In the genomic region with DNA sequence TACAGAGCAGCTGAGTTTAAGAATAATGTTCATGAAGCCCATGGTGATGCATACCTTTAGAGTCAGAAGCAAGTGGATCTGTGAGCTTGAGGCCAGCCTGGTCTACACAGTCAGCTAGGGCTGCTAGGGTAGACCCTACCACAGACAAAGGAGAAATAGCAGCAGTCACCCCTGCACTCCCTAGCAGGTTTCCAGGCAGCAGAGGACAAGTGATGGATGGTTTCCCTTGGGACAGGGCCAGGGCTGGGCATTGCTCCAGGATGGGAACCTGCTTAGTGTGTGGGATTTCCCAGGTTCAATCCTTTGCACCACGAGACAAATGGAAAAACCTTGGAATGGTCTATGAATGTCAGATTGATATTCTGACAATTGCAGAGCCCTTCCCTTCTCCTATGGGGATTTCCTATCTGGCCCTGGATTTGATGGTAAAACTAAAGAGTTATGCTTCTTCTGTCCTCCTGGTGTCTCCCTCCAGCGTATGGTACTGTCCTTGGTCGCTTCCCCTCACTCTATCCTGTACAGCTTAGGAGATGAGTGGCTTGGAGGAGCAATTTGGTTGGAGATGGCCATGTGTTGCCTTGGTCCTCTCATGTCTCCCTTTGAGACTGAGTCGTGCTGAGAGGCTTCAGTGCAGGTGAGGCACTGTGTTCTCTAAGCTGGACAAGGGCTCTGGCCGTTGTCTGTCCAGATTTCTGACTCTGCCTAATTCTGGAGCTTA, we compare ENCODE assay signal across 11 mouse cellular contexts. TPM values are rescaled to one million over a fixed set of nuclear protein-coding genes. Genes with fewer than 3 reads are reported as not detected.
DNase-seq lines count a peak whose midpoint lies in the region; ATAC-seq and TF ChIP-seq lines count a peak whose summit lies in the region.
"Had no signal": no experiment of that assay in that cellular context is flagged by ENCODE, and none has a peak within 500 bp of the region (broad histone marks: within the 10 kb centered on the region; RNA-seq: fewer than 3 reads in every experiment).

No protein-coding gene starts in this region.

- peak; percentile 9 to 20 for DNase-seq in heart, adult 2 months
- DNase-seq in heart, postnatal 25 days (ENCODE audit: low spot score), result no peak
- peak; percentile 65 for DNase-seq in NIH3T3 (ENCODE audit: low read depth)
- no peak for DNase-seq in heart, postnatal 0 days (ENCODE audit: low spot score)
- no peak for DNase-seq in right cerebral cortex, adult 2 months (ENCODE audit: low spot score in 2 of 2)
- DNase-seq in urinary bladder, postnatal 10 days (ENCODE audit: low spot score), result no peak
- DNase-seq: cerebellum, adult 11 months; gastrocnemius, postnatal 10 days had no signal

- H3K9me3 ChIP-seq in heart, postnatal 0 days (replicated peaks; ENCODE audit: control insufficient read depth, low read length), result no peaks in the 10 kb centered on the region
- H3K9me3 ChIP-seq in lung, embryonic 15.5 days, result no peaks in the 10 kb centered on the region
- H3K9me3 ChIP-seq in forebrain, embryonic 16.5 days (ENCODE audit: control insufficient read depth, low read length), result no peaks in the 10 kb centered on the region

- H3K27me3 ChIP-seq in heart, adult 2 months (ENCODE audit: control insufficient read depth, insufficient read depth, low read length), result no peaks in the 10 kb centered on the region
- no peaks in the 10 kb centered on the region for H3K27me3 ChIP-seq in heart, postnatal 0 days (ENCODE audit: control insufficient read depth, insufficient read depth, low read length)
- H3K27me3 ChIP-seq in lung, embryonic 15.5 days, result no peaks in the 10 kb centered on the region
- no peaks in the 10 kb centered on the region for H3K27me3 ChIP-seq in forebrain, embryonic 16.5 days (replicated peaks; ENCODE audit: control insufficient read depth, insufficient read depth, low read length)

- H3K79me2 ChIP-seq in heart, adult 2 months (replicated peaks; ENCODE audit: control insufficient read depth, insufficient read depth, low read length), result no peaks in the 10 kb centered on the region

- H3K4me1 ChIP-seq in heart, adult 2 months (ENCODE audit: control insufficient read depth, insufficient read depth, low read length), result no peaks in the 10 kb centered on the region
- no peaks in the 10 kb centered on the region for H3K4me1 ChIP-seq in heart, postnatal 0 days (ENCODE audit: control insufficient read depth, insufficient read depth)
- H3K4me1 ChIP-seq in lung, embryonic 15.5 days, result no peaks in the 10 kb centered on the region
- no peaks in the 10 kb centered on the region for H3K4me1 ChIP-seq in forebrain, embryonic 16.5 days (replicated peaks; ENCODE audit: control insufficient read depth, insufficient read depth, low read length)

- no peaks in the 10 kb centered on the region for H3K36me3 ChIP-seq in heart, adult 2 months (ENCODE audit: control insufficient read depth, insufficient read depth, low read length)
- 0 out of 2 replicates have a peak, but pooled peaks cover 5% of the 10 kb centered on the region for H3K36me3 ChIP-seq in heart, postnatal 0 days (replicated peaks; ENCODE audit: control insufficient read depth, insufficient read depth, low read length)
- H3K36me3 ChIP-seq in lung, embryonic 15.5 days, result peaks cover 5% of the 10 kb centered on the region; the same call in 1 of the 2 replicates
- H3K36me3 ChIP-seq in forebrain, embryonic 16.5 days (ENCODE audit: control insufficient read depth, insufficient read depth), result no peaks in the 10 kb centered on the region

- no peak overlapping the region for H3K27ac ChIP-seq in heart, adult 2 months
- no peak overlapping the region for H3K27ac ChIP-seq in heart, postnatal 0 days (ENCODE audit: low read depth)
- no peak overlapping the region for H3K27ac ChIP-seq in lung, embryonic 15.5 days
- no peak overlapping the region for H3K27ac ChIP-seq in forebrain, embryonic 16.5 days (ENCODE audit: low read length)

- H3K4me3 ChIP-seq in heart, adult 2 months, result no peak overlapping the region
- no peak overlapping the region for H3K4me3 ChIP-seq in heart, postnatal 0 days (ENCODE audit: low read depth, low read length)
- no peak overlapping the region for H3K4me3 ChIP-seq in lung, embryonic 15.5 days
- H3K4me3 ChIP-seq in forebrain, embryonic 16.5 days (replicated peaks; ENCODE audit: low read length), result no peak overlapping the region

- no peak overlapping the region for H3K4me2 ChIP-seq in heart, postnatal 0 days (ENCODE audit: low read depth, low read length)
- no peak overlapping the region for H3K4me2 ChIP-seq in lung, embryonic 15.5 days
- no peak overlapping the region for H3K4me2 ChIP-seq in forebrain, embryonic 16.5 days (ENCODE audit: low read length)

- H3K9ac ChIP-seq in heart, adult 2 months (ENCODE audit: low read depth, low read length), result no peak overlapping the region
- H3K9ac ChIP-seq in heart, postnatal 0 days (replicated peaks; ENCODE audit: low read depth, low read length), result no peak overlapping the region
- H3K9ac ChIP-seq in lung, embryonic 15.5 days, result no peak overlapping the region
- no peak overlapping the region for H3K9ac ChIP-seq in forebrain, embryonic 16.5 days (replicated peaks; ENCODE audit: low read depth, low read length)

- no peak for TF ChIP-seq EP300 in heart, adult 2 months (IDR thresholded peaks at IDR 0.05; ENCODE audit: insufficient read depth, low read depth, low read length)
- TF ChIP-seq EP300 in heart, postnatal 0 days (IDR thresholded peaks at IDR 0.05; ENCODE audit: low read depth), result no peak

- no peak for TF ChIP-seq CTCF in heart, adult 2 months (IDR thresholded peaks at IDR 0.05)
- no peak for TF ChIP-seq CTCF in heart, postnatal 0 days (IDR thresholded peaks at IDR 0.05; ENCODE audit: low read depth)

- peak; percentile 41; the same call in 1 of the 2 replicates for ATAC-seq in heart, postnatal 0 days (ENCODE audit: insufficient read depth, low read depth)
- peak; percentile 49 for ATAC-seq in lung, embryonic 15.5 days (ENCODE audit: borderline replicate concordance, extremely low read depth, low FRiP score, low TSS enrichment)
- ATAC-seq in forebrain, embryonic 16.5 days, result no peak

- WGBS in heart, adult 2 months, result 55% methylated on average over 5 of the region's 5 CpGs
- WGBS in heart, postnatal 0 days, result 57% methylated on average over 5 of the region's 5 CpGs
- WGBS in lung, embryonic 15.5 days, result 60% methylated on average over 5 of the region's 5 CpGs
- WGBS in forebrain, embryonic 16.5 days, result 63% methylated on average over 5 of the region's 5 CpGs

- TF ChIP-seq POLR2A in heart, adult 2 months (IDR thresholded peaks at IDR 0.05; ENCODE audit: insufficient read depth, low read depth, low read length), result no peak

- intact Hi-C loops in heart, adult 2 months (cut with DNase I), result no loop called here
- intact Hi-C loops in heart, postnatal 25 days (cut with DNase I), result no loop called here

RNA-seq across cellular contexts. Expression of gene Fancd2os, which starts 13.9 kb away (rescaled TPM):
- total RNA-seq in heart, adult 2 months (2021), result not detected
- not detected in 2 replicates for polyA plus RNA-seq in heart, adult 2 months (2012; rRNA removed)
- not detected for total RNA-seq in heart, postnatal 25 days (2021)
- total RNA-seq in heart, postnatal 0 days (2014; rRNA removed; ENCODE audit: low replicate concordance), result not detected in 2 replicates
- polyA plus RNA-seq in heart, postnatal 0 days (2015; fragmentation: Nextera tagmentation; extraction: Ambion mirVana), result not detected in 2 replicates
- not detected in 2 replicates for polyA plus RNA-seq in lung, embryonic 15.5 days (2015; fragmentation: Nextera tagmentation; extraction: Ambion mirVana)
- 0.19 TPM in 1 of 2 replicates, not detected in the other for polyA plus RNA-seq in forebrain, embryonic 16.5 days (2015; fragmentation: Nextera tagmentation; extraction: Ambion mirVana)
- total RNA-seq: gastrocnemius, postnatal 10 days; liver, adult 2 months had no signal
- polyA plus RNA-seq: liver, adult 2 months had no signal

RNA-seq across cellular contexts. Expression of gene Brk1, which starts 17.9 kb away (rescaled TPM):
- total RNA-seq in heart, adult 2 months (2021), result 10 to 100 TPM; 60.4 to 70.2 TPM
- 128 and 199 TPM in 2 replicates for polyA plus RNA-seq in heart, adult 2 months (2012; rRNA removed)
- total RNA-seq in heart, postnatal 25 days (2021), result 10 to 100 TPM; 70.0 to 70.9 TPM
- total RNA-seq in heart, postnatal 0 days (2014; rRNA removed; ENCODE audit: low replicate concordance), result 174 and 265 TPM in 2 replicates
- polyA plus RNA-seq in heart, postnatal 0 days (2015; fragmentation: Nextera tagmentation; extraction: Ambion mirVana), result 169 and 173 TPM in 2 replicates
- 223 and 224 TPM in 2 replicates for polyA plus RNA-seq in lung, embryonic 15.5 days (2015; fragmentation: Nextera tagmentation; extraction: Ambion mirVana)
- polyA plus RNA-seq in forebrain, embryonic 16.5 days (2015; fragmentation: Nextera tagmentation; extraction: Ambion mirVana), result 231 and 240 TPM in 2 replicates

RNA-seq across cellular contexts. Expression of gene Vhl, which starts 37.1 kb away (rescaled TPM):
- 1 to 10 TPM; 8.3 to 8.6 TPM for total RNA-seq in heart, adult 2 months (2021)
- polyA plus RNA-seq in heart, adult 2 months (2012; rRNA removed), result 11.2 and 12.0 TPM in 2 replicates
- 10 to 100 TPM; 10.7 to 11.7 TPM for total RNA-seq in heart, postnatal 25 days (2021)
- total RNA-seq in heart, postnatal 0 days (2014; rRNA removed; ENCODE audit: low replicate concordance), result 23.5 and 24.3 TPM in 2 replicates
- polyA plus RNA-seq in heart, postnatal 0 days (2015; fragmentation: Nextera tagmentation; extraction: Ambion mirVana), result 17.2 and 18.0 TPM in 2 replicates
- polyA plus RNA-seq in lung, embryonic 15.5 days (2015; fragmentation: Nextera tagmentation; extraction: Ambion mirVana), result 41.0 and 45.8 TPM in 2 replicates
- polyA plus RNA-seq in forebrain, embryonic 16.5 days (2015; fragmentation: Nextera tagmentation; extraction: Ambion mirVana), result 78.1 and 82.2 TPM in 2 replicates

RNA-seq across cellular contexts. Expression of gene Irak2, which starts 51.6 kb away (rescaled TPM):
- total RNA-seq in heart, adult 2 months (2021), result 10 to 100 TPM; 10.4 to 13.6 TPM
- polyA plus RNA-seq in heart, adult 2 months (2012; rRNA removed), result 12.5 and 12.9 TPM in 2 replicates
- 10 to 100 TPM in 1 of 2 experiments, 1 to 10 TPM in 1; 9.7 to 10.6 TPM for total RNA-seq in heart, postnatal 25 days (2021)
- 7.0 and 23.2 TPM in 2 replicates for total RNA-seq in heart, postnatal 0 days (2014; rRNA removed; ENCODE audit: low replicate concordance)
- polyA plus RNA-seq in heart, postnatal 0 days (2015; fragmentation: Nextera tagmentation; extraction: Ambion mirVana), result 5.8 and 6.3 TPM in 2 replicates
- polyA plus RNA-seq in lung, embryonic 15.5 days (2015; fragmentation: Nextera tagmentation; extraction: Ambion mirVana), result 5.2 and 6.4 TPM in 2 replicates
- polyA plus RNA-seq in forebrain, embryonic 16.5 days (2015; fragmentation: Nextera tagmentation; extraction: Ambion mirVana), result 1.4 and 1.5 TPM in 2 replicates

RNA-seq across cellular contexts. Expression of gene Fancd2, which starts 55.1 kb away (rescaled TPM):
- under 1 TPM in 1 of 2 experiments, not detected in 1; 0.18 TPM for total RNA-seq in heart, adult 2 months (2021)
- polyA plus RNA-seq in heart, adult 2 months (2012; rRNA removed), result 0.29 and 0.61 TPM in 2 replicates
- total RNA-seq in heart, postnatal 25 days (2021), result under 1 TPM; 0.26 to 0.53 TPM
- 9.0 and 14.5 TPM in 2 replicates for total RNA-seq in heart, postnatal 0 days (2014; rRNA removed; ENCODE audit: low replicate concordance)
- polyA plus RNA-seq in heart, postnatal 0 days (2015; fragmentation: Nextera tagmentation; extraction: Ambion mirVana), result 1.9 and 2.4 TPM in 2 replicates
- 13.3 and 14.6 TPM in 2 replicates for polyA plus RNA-seq in lung, embryonic 15.5 days (2015; fragmentation: Nextera tagmentation; extraction: Ambion mirVana)
- 4.3 and 4.7 TPM in 2 replicates for polyA plus RNA-seq in forebrain, embryonic 16.5 days (2015; fragmentation: Nextera tagmentation; extraction: Ambion mirVana)

Comparison
In these comparisons a context has a peak if more than half of its experiments do, and no peak if none do; other contexts are left out.
1. DNase-seq: peak in heart, adult 2 months (2 of 2) and NIH3T3 (single experiment); none in heart, postnatal 25 days (single experiment), heart, postnatal 0 days (single experiment), right cerebral cortex, adult 2 months (0 of 2) and urinary bladder, postnatal 10 days (single experiment).